Mouse (Mus musculus) heart, postnatal 4 days (tissue): ENCODE data around the gene Nae1. TPM values are rescaled to one million over a fixed set of nuclear protein-coding genes. Genes with fewer than 3 reads are reported as not detected.
"Not testable (repeated sequence)": the region's sequence is repeated elsewhere in the genome, so short reads cannot be mapped to it uniquely, and the experiment has no call there.

Source experiments
- DNase-seq: peaks from one replicate; pipeline ENCODE4 v3.0.0; 2021
- total RNA-seq, 2 experiments: library from RNA; stranded (reverse); gene quantifications; 2 replicates each; pipeline ENCODE4 v1.2.3; 2021

Gene Nae1
- 10 to 100 TPM; 40.9 to 41.0 TPM for total RNA-seq

DNA sequence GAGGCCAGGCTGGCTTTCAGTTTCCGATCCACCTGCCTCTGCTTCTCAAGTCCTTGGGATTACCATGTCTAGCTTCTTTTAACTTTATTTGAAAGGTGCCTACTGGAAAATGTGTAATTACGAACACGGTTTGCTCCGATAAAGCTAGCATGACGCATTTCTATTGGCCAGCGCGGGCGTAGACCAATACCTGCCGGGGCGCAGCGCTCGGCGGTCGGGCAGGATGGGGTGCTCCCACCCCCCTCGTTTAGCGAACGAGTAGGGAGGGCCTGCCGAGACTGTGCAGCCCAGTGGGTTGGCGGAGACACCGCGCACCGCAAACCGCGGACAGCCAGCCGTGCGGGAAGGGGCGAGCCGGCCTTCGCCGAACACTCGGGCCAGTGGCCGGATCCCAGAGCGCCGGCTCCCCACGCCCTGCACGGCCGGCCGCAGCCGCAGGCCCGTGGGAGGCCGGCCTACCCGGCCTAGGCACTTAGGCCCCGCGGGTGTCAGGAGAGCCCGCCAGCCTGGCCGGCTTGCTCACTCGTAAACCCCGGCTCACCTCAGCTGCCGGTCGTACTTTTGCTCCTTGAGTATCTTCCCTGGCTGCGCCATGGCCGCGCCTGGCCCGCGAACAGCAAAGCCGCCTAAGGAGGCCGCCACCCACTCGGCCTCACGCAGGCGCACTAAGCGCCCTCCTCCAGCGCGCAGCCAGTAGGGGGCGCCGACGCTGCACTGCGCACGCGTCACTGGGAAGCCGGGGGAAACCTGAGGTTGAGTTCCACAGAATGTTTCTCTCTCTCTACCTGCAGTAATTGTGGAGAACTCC, at the start of gene Nae1, which contains the start of gene Car7:
Gene Nae1, minus strand, starts transcription at position 667 of the 808 bp plus-strand sequence.
Gene Car7, plus strand, starts transcription at position 719 of the 808 bp plus-strand sequence.
- DNase-seq, result peak; percentile 96

DNA sequence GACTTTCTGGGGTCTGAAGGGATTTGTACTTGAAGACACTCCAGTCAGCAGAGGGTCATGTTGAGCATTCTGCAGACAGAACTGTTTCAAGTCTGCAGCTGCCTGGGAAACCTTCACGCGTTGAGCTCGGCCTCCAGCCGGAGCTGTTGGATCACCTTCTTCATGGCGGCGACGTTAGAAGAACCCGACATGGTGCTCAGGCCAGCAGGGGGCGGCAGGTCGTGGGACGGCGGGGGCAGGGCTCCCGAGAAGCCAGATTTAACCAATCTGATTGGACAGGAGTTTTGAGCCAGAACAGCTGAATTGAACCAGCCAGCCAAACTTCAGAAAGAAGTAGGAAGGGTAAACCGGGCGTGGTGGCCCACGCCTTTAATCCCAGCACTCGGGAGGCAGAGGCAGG, 43.2 kb upstream of the Nae1 start:
- not testable (repeated sequence) for DNase-seq

DNA sequence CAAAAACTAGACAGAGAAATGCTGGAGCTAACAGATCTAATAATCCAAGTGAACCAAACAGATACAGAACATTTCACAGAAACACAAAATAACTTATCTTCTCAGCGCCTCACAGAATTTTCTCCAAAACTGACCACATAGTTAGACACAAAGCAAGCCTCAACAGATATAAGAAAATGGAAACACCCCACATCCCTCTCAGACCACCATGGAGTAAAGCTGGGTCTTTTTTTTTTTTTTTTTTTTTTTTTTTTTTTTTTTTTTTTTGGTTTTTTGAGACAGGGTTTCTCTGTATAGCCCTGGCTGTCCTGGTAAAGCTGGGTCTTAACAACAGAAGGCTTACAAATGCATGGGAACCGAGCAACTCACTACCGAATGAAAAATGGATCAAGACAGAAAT, 42.4 kb upstream of the Nae1 start:
- no peak for DNase-seq

DNA sequence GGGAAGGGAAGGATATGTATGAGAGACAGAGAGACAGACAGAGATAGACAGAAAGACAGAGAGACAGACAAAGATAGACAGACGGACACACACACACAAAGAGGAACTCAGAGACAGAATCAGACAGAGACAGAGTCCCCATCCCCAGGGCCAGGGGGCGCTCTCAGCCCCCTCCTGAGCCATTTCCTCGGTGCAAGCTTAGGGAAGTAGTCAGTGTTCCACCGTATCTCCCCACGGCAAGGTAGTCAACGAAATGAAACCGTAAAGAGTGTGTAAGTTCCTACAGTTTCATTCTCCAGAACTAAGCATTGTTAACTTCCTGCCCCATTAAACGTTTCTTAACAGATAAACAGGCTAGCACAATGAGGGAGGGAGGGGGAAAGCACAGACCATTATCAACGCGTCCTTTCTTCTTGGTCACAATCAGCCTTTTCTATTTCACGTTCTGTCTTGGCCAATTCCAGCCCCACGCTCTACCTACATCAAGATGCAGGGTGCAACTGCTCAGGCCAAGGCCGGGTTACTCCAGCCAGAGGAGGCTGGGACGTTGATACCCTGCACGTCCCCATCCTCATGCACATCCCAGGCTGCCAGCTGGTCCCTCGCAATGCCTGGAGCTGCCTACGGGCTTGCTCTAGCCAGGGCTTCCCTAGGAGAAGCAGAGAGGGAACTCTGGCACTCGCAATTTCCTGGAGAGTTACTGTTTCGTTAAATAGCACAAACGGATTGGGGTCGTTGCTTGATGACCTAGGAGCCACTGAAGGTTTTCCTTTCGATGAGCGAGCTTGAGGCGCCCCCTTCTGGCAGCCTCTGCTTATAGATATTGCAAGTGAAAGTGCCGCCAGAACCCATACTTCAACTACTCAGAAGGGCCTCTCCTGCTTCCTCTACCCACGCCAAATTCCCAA, 36.3 kb upstream of the Nae1 start:
- DNase-seq, result peak; percentile 88

- peak; percentile 31 for DNase-seq
These were observed 35.1 kb upstream of the Nae1 start for GRCm38 (mm10) chr8:104569559-104569958.

- no peak for DNase-seq
These were observed 31.0 kb upstream of the Nae1 start for GRCm38 (mm10) chr8:104565457-104565798.

DNA sequence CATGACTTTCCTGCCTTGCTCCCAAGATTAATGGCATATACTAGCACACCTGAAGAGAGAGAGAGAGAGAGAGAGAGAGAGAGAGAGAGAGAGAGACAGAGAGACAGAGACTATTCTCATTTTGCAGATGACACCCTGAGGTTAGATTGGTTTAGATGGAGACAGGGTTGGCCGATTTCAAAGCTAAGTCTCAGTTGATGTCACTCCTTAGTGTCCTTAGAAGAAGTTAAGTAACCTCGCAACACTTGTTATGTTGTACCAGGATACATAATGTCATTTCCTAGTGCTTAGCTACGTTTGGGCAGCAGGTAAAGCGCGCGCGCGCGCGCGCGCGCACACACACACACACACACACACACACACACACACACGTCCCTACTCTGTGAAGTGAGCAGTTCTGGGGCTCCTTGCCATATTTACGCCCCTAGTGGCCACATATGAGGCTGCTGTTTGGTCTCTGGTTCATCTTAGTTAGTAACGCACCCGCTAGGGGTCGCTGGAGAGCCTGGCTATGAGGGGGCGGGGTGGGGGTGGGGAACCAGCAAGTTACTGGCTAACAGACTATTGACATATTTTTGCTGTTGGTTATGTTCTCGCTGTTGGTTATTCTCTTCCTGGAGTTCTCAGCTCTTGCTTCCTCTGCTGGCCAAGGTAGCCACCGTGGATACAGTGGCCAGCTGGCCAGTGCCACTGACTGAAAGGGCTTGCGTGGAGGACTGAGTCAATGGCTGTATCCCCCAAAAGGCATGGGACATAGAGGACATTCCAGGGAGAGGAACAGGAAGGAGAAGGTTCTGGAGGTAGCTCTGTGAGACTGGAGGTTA, 30.4 kb upstream of the Nae1 start:
- peak; percentile 92 for DNase-seq

DNA sequence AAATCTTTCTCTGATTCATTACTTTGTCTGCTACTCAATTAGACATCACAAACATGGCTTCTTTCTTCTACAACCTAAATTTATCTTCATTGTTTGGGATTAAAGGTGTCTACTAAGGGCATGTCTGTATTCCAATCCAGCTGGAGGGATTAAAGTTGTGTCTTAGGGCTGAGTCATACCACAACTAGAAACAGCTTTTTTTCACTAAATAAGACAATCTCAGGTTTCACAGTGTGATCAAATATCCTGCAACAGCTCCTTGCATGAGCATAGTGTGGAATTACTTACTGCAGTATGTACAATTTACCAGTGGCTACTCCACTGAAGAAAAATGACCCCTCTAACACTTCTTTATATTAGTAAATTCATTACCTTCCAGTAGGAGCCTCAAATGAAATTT, 26.3 kb upstream of the Nae1 start:
- DNase-seq, result no peak

GRCm38 (mm10) chr8:104557226-104557625, 22.8 kb upstream of the Nae1 start:
- no peak for DNase-seq

GRCm38 (mm10) chr8:104555191-104555590, 20.8 kb upstream of the Nae1 start:
- no peak for DNase-seq

DNA sequence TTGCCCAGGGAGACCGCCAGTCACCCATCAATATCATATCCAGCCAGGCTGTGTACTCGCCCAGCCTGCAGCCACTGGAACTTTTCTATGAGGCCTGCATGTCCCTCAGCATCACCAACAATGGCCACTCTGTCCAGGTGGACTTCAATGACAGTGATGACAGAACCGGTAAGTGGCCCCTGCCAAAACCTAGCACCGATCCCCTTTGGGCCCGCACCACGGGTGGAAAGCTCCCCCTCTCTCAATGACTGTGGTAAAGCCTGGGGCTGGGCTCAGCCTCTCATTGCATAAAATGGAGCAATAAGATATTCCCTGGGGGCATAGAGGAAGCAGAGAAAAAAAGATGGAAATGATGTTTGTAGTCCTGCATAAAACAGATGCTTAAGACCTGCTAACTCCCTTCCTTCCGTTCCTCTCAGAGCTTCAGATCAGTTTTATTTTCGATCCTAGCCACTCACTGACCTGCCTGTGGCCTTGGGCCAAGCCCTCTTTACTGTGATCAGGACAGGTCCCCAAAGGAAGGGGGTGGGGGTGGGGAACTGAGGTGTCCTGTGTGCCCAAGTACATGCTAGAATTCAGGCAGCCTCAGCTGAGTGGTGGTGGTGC, 9.1 kb upstream of the Nae1 start:
- DNase-seq, result no peak

- DNase-seq, result no peak
These were observed 7.7 kb upstream of the Nae1 start for GRCm38 (mm10) chr8:104542160-104542559.

DNA sequence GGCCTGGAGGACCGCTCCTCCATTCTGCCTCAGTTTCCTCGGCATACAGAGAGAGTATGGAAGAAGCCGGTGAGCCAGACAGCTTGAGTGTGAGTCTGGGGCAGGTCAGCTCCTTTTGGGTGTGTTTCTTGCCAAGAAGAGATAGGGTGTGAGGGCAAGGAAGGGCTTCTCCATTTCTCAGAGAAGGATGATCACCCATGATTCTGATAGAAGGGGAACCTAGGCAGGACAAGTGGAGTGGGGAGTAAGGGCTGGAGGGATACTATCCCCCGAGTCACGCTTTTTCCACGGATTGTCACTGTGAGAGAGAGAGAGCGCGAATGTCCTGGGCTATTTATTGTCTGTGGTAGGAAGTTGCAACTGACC, 7.1 kb upstream of the Nae1 start:
- no peak for DNase-seq

DNA sequence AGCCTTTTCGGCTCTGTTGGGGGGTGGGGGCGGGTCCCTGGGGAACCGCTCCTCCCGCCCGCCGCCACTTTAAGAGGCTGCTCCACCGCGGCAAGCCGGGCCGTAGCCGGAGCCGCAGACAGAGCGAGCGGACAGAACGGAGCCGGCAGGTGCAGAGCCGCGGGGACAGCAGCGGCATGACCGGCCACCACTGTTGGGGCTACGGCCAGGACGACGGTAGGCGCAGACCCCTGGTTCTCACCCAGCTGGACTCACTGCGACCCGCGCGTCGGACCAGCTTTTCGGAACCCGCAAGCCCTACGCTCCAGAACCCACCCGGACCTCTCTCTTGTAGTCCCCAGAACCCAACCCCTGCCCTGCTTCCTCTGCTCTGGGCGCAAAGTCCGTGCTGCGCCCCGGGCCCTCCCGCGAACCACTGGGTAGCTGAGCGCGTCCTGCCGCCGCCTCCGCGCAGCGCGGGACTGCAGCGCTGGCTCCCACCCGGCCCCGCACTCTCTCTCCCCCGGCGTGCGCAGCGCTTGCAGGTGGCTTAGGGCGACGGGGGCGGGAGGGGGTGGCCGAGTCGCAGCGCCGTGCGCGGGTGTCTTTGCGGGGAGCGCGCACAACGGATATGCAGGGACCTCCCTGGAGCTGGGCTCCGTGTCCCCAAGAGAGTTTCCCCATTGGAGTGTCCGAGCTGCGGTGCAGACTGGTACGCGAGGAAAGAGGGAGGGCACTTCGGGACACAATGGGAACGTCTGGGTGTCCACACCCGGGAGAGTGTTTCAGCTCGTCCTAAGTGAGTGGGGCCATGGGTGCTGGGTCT, 6.5 kb upstream of the Nae1 start:
- no peak for DNase-seq

DNA sequence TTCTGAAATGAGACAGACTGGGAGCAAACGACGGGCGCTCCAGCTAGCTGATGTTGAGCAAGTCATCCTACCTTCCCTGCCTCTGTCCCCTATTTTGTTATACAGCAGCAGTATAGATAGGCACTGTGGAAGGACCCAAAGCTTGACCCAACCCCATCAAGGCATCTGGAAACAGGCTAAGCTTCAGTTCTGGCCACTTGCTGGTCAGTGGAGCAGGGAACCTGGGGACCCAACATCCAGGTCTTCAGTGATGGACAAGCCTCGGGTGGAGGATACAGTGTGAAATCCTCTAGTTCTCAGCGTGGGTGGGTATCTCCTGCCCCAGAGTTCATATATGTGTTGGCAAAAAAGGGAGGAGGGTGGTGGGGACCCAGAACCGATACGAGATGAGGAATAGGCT, 5.8 kb upstream of the Nae1 start:
- no peak for DNase-seq

DNA sequence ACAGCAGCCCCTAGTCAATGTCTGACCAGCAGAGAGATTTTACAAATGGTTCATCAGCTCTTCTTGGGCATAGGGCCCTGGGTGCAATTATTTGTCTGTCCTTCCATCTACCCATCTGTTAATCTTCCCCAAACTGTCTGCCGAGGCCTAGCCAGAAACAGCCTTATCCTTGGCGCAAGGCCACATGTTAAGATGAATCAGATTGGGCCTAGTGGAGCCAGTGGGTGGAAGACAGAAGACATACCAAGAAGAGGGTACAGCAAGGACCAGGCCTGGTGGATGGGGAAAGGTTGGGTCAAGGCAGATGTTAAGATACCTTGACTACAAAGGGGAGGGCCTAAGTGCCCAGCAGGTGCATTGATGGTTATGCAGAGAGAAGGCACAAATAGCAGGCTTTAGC, 5.1 kb upstream of the Nae1 start:
- no peak for DNase-seq

GRCm38 (mm10) chr8:104538896-104539295, 4.5 kb upstream of the Nae1 start:
- DNase-seq, result no peak

DNA sequence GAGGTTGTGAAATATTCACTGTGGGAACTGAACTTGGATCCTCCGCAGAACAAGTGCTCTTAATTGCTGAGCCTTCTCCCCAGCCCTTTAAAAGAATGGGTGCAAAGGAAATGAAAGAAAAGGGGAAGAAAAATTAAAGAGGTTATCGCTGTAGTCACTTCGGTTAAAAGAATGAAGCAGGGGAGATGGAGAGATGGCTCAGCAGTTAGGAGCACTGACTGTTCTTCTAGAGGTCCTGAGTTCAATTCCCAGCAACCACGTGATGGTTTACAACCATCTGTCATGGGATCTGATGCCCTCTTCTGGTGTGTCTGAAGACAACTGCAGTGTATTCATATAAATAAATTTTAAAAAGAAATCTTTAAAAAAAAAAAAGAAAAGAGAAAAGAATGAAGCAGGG, 1.6 kb upstream of the Nae1 start:
- no peak for DNase-seq

DNA sequence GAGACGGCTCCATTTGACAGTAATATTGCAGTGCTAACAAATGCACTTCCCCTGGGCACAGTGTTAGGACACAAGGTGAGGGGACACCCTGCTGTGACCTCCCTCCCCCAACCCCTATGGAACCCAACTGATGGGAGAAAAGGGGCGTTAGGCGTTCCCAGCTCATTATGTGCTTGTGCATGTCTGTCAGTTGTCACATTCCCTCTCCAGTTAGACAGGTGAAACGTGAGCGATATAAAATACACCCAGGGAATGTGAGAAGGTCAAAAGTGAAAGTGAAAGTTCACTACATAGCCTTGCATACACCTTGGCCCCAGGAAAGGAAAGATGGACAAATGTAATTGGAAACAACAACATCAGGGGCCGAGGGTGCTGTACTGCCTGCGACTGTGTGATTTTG, 941 bp upstream of the Nae1 start:
- no peak for DNase-seq

DNA sequence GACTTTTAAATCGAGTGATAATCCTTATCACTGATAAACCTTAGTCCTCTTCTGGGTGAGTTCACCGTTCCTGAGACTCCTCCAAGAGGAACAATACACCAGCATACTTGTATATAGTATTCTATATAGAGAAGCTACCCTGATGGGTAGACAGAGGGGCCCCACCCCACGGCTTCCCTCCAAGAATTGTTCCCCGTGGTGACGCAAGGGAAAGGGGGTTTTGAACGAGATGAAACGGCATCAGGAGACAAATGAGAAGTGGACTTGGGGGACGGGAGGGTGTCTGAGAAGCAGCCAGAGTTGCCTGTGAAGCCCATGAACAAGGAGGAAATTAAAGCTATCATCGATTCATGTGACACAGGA, 323 bp upstream of the Nae1 start:
- peak; percentile 35 for DNase-seq

DNA sequence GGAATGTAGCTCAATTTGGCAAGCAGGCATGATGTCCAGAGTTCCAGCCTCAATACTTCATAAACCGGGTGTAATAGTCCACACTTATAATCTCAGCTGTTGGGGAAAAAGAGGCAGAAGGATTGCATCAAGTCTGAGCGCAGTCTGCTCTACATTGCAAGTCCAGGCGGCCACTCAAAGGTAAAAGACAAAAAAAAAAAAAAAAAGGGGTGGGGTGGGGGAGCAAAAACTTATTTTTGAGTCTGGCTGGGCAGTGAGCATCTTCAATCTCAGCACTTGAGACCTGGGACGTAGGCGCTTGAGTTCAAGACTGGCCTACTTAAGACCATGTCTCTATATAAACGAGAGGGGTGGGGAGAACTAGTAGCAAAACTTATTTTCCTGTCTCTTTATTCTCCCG, 886 bp downstream of the Nae1 start:
- DNase-seq, result no peak

DNA sequence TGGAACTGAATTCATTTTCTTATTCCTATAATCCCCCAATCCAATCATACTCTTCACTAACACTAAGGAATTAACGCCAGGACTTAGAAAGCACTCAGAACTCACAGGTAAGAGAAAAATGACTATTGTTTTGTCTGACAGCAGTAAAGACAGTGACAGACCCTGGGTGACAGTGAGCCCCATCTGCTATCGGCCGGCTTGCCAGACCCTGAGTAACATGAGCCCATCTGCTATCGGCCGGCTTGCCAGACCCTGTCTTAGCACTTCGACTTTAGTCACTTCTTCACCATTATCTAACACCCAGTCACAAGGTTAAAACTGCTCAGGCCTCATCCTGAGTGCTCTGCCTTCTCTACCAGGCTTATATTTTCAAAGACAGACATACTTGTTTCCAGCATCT, 4.8 kb downstream of the Nae1 start:
- no peak for DNase-seq
